Mouse (Mus musculus): ENCODE data around the gene Prdx3. TPM values are rescaled to one million over a fixed set of nuclear protein-coding genes. Genes with fewer than 3 reads are reported as not detected.

Gene Prdx3
- polyA plus RNA-seq, 1 experiment from 2014 or later = 182 TPM

DNA sequence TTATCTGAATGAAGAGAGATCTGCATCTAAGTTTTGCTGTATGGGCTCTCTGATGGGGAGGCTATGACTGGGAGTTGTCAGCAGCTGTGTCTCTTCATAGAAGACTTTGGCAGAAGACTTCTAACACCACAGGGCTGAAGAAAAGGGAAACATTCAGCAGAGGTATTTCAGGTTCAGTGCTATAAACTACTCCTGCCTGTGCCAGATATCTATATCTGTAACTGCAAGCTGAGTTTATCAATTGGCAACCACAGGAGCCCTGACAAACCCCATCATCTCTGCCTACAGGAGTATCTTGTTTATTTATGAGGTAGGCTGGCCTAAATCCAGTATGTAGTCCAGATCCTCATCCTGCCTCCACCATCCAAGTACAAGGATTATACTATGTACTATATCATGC lies 31.0 kb downstream of the Prdx3 start:
- Histone ChIP-seq H3K36me3 (replicated peaks; ENCODE audit: insufficient read depth, low read length) (0 out of 2 replicates have a peak, but pooled peaks cover 3% of the 10 kb centered on the region), H3K27me3 (ENCODE audit: insufficient read depth, low read length) (no peaks in the 10 kb centered on the region), H3K9ac (replicated peaks) (no peak overlapping the region), H3K4me2 (ENCODE audit: low read depth, low read length) (no peak overlapping the region), H3K4me1 (ENCODE audit: insufficient read depth) (no peaks in the 10 kb centered on the region), H3K4me3 (ENCODE audit: low read depth, low read length) (no peak overlapping the region), H3K9me3 (ENCODE audit: low read length) (no peaks in the 10 kb centered on the region), H3K27ac (ENCODE audit: low read depth) (no peak overlapping the region)
- peak; percentile 67 for ATAC-seq
- DNase-seq = no peak
- TF ChIP-seq EP300 (IDR thresholded peaks at IDR 0.05; ENCODE audit: low read depth) (peak; percentile 82), CTCF (IDR thresholded peaks at IDR 0.05; ENCODE audit: low read depth) (no peak)

DNA sequence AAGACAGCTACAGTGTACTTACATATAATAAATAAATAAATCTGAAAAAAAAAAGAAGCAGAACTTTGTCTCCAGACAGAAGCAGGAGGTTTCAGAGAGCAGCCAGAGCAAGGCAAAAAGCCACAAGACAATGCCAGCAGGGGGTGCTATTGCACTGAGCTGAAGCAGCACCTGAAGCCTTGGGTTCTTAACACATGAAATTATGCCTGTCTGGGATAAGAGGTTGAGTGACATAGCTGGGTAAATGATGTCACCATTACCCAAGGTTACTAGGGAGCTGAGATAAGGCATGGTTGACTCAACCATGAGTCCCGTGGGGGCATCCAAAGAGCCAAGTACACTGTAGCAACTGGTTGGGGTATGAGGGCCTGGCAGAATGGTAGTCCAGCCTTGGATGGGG lies 36.6 kb downstream of the Prdx3 start:
- ATAC-seq (peak; percentile 90), DNase-seq (peak; percentile 87)
- no peak overlapping the region for H3K4me3 ChIP-seq (ENCODE audit: low read depth, low read length)
- H3K27ac ChIP-seq (ENCODE audit: low read depth) = no peak overlapping the region
- H3K9me3 ChIP-seq (ENCODE audit: low read length) = no peaks in the 10 kb centered on the region
- WGBS (ENCODE audit: insufficient replicate concordance) = 28% methylated on average over 1 of the region's 1 CpGs
- no peak overlapping the region for H3K4me2 ChIP-seq (ENCODE audit: low read depth, low read length)
- TF ChIP-seq EP300 (IDR thresholded peaks at IDR 0.05; ENCODE audit: low read depth) = no peak
- TF ChIP-seq CTCF (IDR thresholded peaks at IDR 0.05; ENCODE audit: low read depth) = peak; percentile 94
- no peak overlapping the region for H3K9ac ChIP-seq (replicated peaks)
- peaks cover 40% of the 10 kb centered on the region for H3K36me3 ChIP-seq (replicated peaks; ENCODE audit: insufficient read depth, low read length)
- H3K4me1 ChIP-seq (ENCODE audit: insufficient read depth) = no peaks in the 10 kb centered on the region
- H3K27me3 ChIP-seq (ENCODE audit: insufficient read depth, low read length) = no peaks in the 10 kb centered on the region

DNA sequence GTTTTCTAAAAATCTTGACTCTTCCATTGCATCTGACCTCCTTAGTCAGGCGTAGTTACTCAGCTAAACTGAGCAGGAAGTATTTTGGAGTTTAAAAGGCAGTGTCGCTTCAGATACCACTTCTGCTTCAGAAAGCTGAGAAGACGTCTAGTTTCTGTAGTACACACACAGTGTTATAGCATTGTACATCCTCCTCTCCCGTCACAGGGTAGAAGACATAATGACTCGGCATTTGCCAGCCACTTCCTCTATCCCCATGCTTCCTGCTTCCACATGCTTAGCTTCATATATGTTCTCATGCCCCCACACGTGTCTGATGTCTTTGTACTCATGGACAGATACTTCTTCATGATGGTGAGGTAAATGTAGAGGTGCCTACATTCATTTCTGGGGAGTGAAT lies 55.7 kb downstream of the Prdx3 start:
- H3K4me3 ChIP-seq (ENCODE audit: low read depth, low read length) = no peak overlapping the region
- peak; percentile 18 for DNase-seq
- H3K36me3 ChIP-seq (replicated peaks; ENCODE audit: insufficient read depth, low read length) = peaks cover 52% of the 10 kb centered on the region
- H3K27ac ChIP-seq (ENCODE audit: low read depth) = peak overlapping the region; percentile 23; the same call in 1 of the 2 replicates
- ATAC-seq = peak; percentile 69
- no peak overlapping the region for H3K9ac ChIP-seq (replicated peaks)
- no peak overlapping the region for H3K4me2 ChIP-seq (ENCODE audit: low read depth, low read length)
- H3K4me1 ChIP-seq (ENCODE audit: insufficient read depth) = no peaks in the 10 kb centered on the region
- 49% methylated on average over 6 of the region's 6 CpGs for WGBS (ENCODE audit: insufficient replicate concordance)
- no peaks in the 10 kb centered on the region for H3K9me3 ChIP-seq (ENCODE audit: low read length)
- TF ChIP-seq CTCF (IDR thresholded peaks at IDR 0.05; ENCODE audit: low read depth) (no peak), EP300 (IDR thresholded peaks at IDR 0.05; ENCODE audit: low read depth) (no peak)
- H3K27me3 ChIP-seq (ENCODE audit: insufficient read depth, low read length) = no peaks in the 10 kb centered on the region

Other genes starting within 250 kb of the Prdx3 start
- 0.41 and 0.46 TPM in 2 replicates for gene Nanos1, start 118.6 kb downstream of the Prdx3 start, polyA plus RNA-seq (2015; fragmentation: Nextera tagmentation; extraction: Ambion mirVana)
- gene Eif3a, start 83.9 kb downstream of the Prdx3 start, polyA plus RNA-seq (2015; fragmentation: Nextera tagmentation; extraction: Ambion mirVana) = 48.7 and 54.8 TPM in 2 replicates
- 17.3 and 18.9 TPM in 2 replicates for gene Fam45a, start 63.0 kb downstream of the Prdx3 start, polyA plus RNA-seq (2015; fragmentation: Nextera tagmentation; extraction: Ambion mirVana)
- 0.47 and 0.79 TPM in 2 replicates for gene Sfxn4, start 13.1 kb downstream of the Prdx3 start, polyA plus RNA-seq (2015; fragmentation: Nextera tagmentation; extraction: Ambion mirVana)
- gene Grk5, start 15.2 kb upstream of the Prdx3 start, polyA plus RNA-seq (2015; fragmentation: Nextera tagmentation; extraction: Ambion mirVana) = 0.47 TPM in 2 replicates